Mouse (Mus musculus) hindbrain, embryonic 10.5 days (tissue): ENCODE data around the gene Sectm1b. TPM values are rescaled to one million over a fixed set of nuclear protein-coding genes. Genes with fewer than 3 reads are reported as not detected.
"Not testable (repeated sequence)": the region's sequence is repeated elsewhere in the genome, so short reads cannot be mapped to it uniquely, and the experiment has no call there.

Experiments used
- DNase-seq: peaks from one replicate; pipeline ENCODE4 v3.0.0-alpha.2; 2017; ENCODE audit warnings: low spot score
- H3K27ac ChIP-seq: fragments of 300-500 bp; sonication (generic); 2 replicates; pipeline ENCODE4 v1.5.1; 2016; ENCODE audit warnings: mild to moderate bottlenecking, moderate library complexity
- H3K27me3 ChIP-seq: fragments of 300-500 bp; sonication (generic); 2 replicates; pipeline ENCODE4 v1.6.1; 2016; ENCODE audit warnings: mild to moderate bottlenecking; ENCODE audit not compliant: poor library complexity, insufficient read depth, severe bottlenecking
- H3K36me3 ChIP-seq: fragments of 300-500 bp; sonication (generic); 2 replicates; pipeline ENCODE4 v1.6.1; 2016; ENCODE audit warnings: mild to moderate bottlenecking, moderate library complexity
- H3K4me1 ChIP-seq: fragments of 300-500 bp; sonication (generic); replicated peaks from 2 replicates; pipeline ENCODE4 v1.6.1; 2016; ENCODE audit warnings: mild to moderate bottlenecking
- H3K4me3 ChIP-seq: fragments of 300-500 bp; sonication (generic); 2 replicates; pipeline ENCODE4 v1.5.1; 2016; ENCODE audit warnings: mild to moderate bottlenecking, moderate library complexity
- H3K9me3 ChIP-seq: fragments of 300-500 bp; sonication (generic); 2 replicates; pipeline ENCODE4 v1.6.1; 2016; ENCODE audit warnings: mild to moderate bottlenecking, moderate library complexity
- WGBS: fragments of 180-500 bp; shearing (Covaris S2); methylation state at CpG from one replicate; pipeline ENCODE4 v1.1.7; 2016; 5-methylcytosine and 5-hydroxymethylcytosine counted together
- polyA plus RNA-seq: library from polyadenylated mRNA; unstranded; fragments of >200 nt; fragmentation: Nextera tagmentation; extraction: Ambion mirVana; gene quantifications from 2 replicates; pipeline ENCODE4 v1.2.1, GENCODE M21; 2016

The Sectm1b gene
- polyA plus RNA-seq, 1 experiment from 2014 or later: not detected

GRCm38 (mm10) chr11:121089756-121090546 is 26.6 kb upstream of the Sectm1b start:
- Histone ChIP-seq H3K4me3 (no peak overlapping the region), H3K27ac (no peak overlapping the region), H3K27me3 (no peaks in the 10 kb centered on the region), H3K4me1 (no peaks in the 10 kb centered on the region), H3K36me3 (no peaks in the 10 kb centered on the region), H3K9me3 (no peaks in the 10 kb centered on the region)
- no peak for DNase-seq
- WGBS: 85% methylated on average over 2 of the region's 2 CpGs

GRCm38 (mm10) chr11:121088997-121089396 is 25.6 kb upstream of the Sectm1b start:
- WGBS: 85% methylated on average over 6 of the region's 6 CpGs
- DNase-seq: no peak
- Histone ChIP-seq H3K9me3 (no peaks in the 10 kb centered on the region), H3K27ac (no peak overlapping the region), H3K4me3 (no peak overlapping the region), H3K27me3 (no peaks in the 10 kb centered on the region), H3K36me3 (no peaks in the 10 kb centered on the region), H3K4me1 (no peaks in the 10 kb centered on the region)

- no peak for DNase-seq
- no peak overlapping the region for H3K27ac ChIP-seq
- H3K4me1 ChIP-seq: no peaks in the 10 kb centered on the region
- no peaks in the 10 kb centered on the region for H3K9me3 ChIP-seq
- H3K36me3 ChIP-seq: no peaks in the 10 kb centered on the region
- no peak overlapping the region for H3K4me3 ChIP-seq
- H3K27me3 ChIP-seq: no peaks in the 10 kb centered on the region
- 75% methylated on average over 4 of the region's 4 CpGs for whole genome bisulfite sequencing
Measured at GRCm38 (mm10) chr11:121086296-121086695, 22.9 kb upstream of the Sectm1b start.

GRCm38 (mm10) chr11:121085181-121085580 is 21.8 kb upstream of the Sectm1b start:
- Histone ChIP-seq H3K27me3 (no peaks in the 10 kb centered on the region), H3K4me1 (no peaks in the 10 kb centered on the region), H3K36me3 (no peaks in the 10 kb centered on the region), H3K27ac (no peak overlapping the region), H3K4me3 (no peak overlapping the region), H3K9me3 (no peaks in the 10 kb centered on the region)
- no peak for DNase-seq
- WGBS: 85% methylated on average over 5 of the region's 5 CpGs

- Histone ChIP-seq H3K4me1 (no peaks in the 10 kb centered on the region), H3K36me3 (no peaks in the 10 kb centered on the region), H3K4me3 (no peak overlapping the region), H3K9me3 (no peaks in the 10 kb centered on the region), H3K27ac (no peak overlapping the region), H3K27me3 (no peaks in the 10 kb centered on the region)
- 82% methylated on average over 6 of the region's 6 CpGs for WGBS
- DNase-seq: no peak
Measured at GRCm38 (mm10) chr11:121082857-121083500, 19.6 kb upstream of the Sectm1b start.

DNA sequence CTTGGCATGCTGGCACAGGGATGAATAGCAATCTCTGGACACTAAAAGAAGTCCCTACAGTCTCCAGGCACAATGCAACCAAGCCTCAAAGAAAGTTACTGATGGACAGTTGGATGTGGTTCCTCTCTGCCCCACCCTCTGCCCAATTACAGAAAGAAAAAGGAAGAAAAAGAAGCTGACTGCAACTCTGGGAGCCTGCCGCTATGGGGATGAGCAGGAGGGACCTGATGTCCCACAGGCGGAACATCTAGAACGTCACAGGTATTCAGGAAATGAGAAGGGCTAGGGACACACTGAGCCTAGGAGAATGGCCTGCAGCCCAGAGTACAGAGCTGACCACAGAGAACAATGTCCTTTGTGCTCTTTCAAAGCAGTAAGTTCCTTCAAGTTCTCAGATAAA is 18.9 kb upstream of the Sectm1b start:
- Histone ChIP-seq H3K27ac (no peak overlapping the region), H3K4me3 (no peak overlapping the region), H3K36me3 (no peaks in the 10 kb centered on the region), H3K4me1 (no peaks in the 10 kb centered on the region), H3K9me3 (no peaks in the 10 kb centered on the region), H3K27me3 (no peaks in the 10 kb centered on the region)
- 84% methylated on average over 3 of the region's 3 CpGs for WGBS
- DNase-seq: no peak

- DNase-seq: no peak
- no peak within 1 kb of the TSS for H3K4me3 ChIP-seq
- no peaks in the 10 kb centered on the region for H3K36me3 ChIP-seq
- H3K27me3 ChIP-seq: no peaks in the 10 kb centered on the region
- no peaks in the 10 kb centered on the region for H3K4me1 ChIP-seq
- WGBS: 67% methylated on average over 3 of the region's 3 CpGs
- no peak within 1 kb of the TSS for H3K27ac ChIP-seq
- H3K9me3 ChIP-seq: no peaks in the 10 kb centered on the region
Measured at GRCm38 (mm10) chr11:121081120-121081519, 17.8 kb upstream of the Sectm1b start, which contains the start of gene Sectm1a. Sectm1a (minus strand) TSS chr11:121081220.

- Histone ChIP-seq H3K27ac (no peak overlapping the region), H3K4me1 (no peaks in the 10 kb centered on the region), H3K9me3 (no peaks in the 10 kb centered on the region), H3K36me3 (no peaks in the 10 kb centered on the region), H3K4me3 (no peak overlapping the region), H3K27me3 (no peaks in the 10 kb centered on the region)
- no peak for DNase-seq
- 91% methylated on average over 8 of the region's 8 CpGs for WGBS
Measured at GRCm38 (mm10) chr11:121080330-121080729, 17.0 kb upstream of the Sectm1b start.

- DNase-seq: no peak
- H3K27me3 ChIP-seq: no peaks in the 10 kb centered on the region
- 81% methylated on average over 5 of the region's 5 CpGs for WGBS
- H3K36me3 ChIP-seq: no peaks in the 10 kb centered on the region
- no peak overlapping the region for H3K4me3 ChIP-seq
- no peaks in the 10 kb centered on the region for H3K4me1 ChIP-seq
- no peaks in the 10 kb centered on the region for H3K9me3 ChIP-seq
- H3K27ac ChIP-seq: no peak overlapping the region
Measured at GRCm38 (mm10) chr11:121075655-121076054, 12.3 kb upstream of the Sectm1b start.

DNA sequence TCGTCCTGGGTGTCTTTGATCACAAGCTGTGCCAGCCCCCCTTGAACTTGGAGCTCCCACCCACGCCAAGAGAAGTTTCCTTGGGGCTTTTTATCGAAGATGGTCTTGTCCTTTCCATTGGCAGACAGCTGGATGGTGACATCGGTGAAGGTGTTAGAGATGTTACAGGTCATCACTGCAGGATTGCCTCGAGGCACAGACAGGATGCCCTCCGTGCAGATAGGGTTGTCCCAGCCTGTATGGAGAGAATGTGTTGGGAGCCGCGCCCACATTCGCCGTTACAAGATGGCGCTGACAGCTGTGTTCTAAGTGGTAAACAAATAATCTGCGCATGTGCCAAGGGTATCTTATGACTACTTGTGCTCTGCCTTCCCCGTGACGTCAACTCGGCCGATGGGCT is 6.3 kb upstream of the Sectm1b start:
- not testable (repeated sequence) for H3K9me3 ChIP-seq, H3K27me3 ChIP-seq, H3K36me3 ChIP-seq, H3K4me3 ChIP-seq, H3K27ac ChIP-seq, DNase-seq, H3K4me1 ChIP-seq
- 93% methylated on average over 12 of the region's 16 CpGs for WGBS

GRCm38 (mm10) chr11:121067895-121068294 is 4.5 kb upstream of the Sectm1b start:
- WGBS: 97% methylated on average over 2 of the region's 2 CpGs
- H3K36me3 ChIP-seq: no peaks in the 10 kb centered on the region
- H3K4me3 ChIP-seq: no peak overlapping the region
- H3K9me3 ChIP-seq: no peaks in the 10 kb centered on the region
- H3K27ac ChIP-seq: no peak overlapping the region
- no peak for DNase-seq
- H3K27me3 ChIP-seq: no peaks in the 10 kb centered on the region
- H3K4me1 ChIP-seq: peaks cover 7% of the 10 kb centered on the region; the same call in 1 of the 2 replicates

- Histone ChIP-seq H3K4me3 (no peak overlapping the region), H3K27ac (no peak overlapping the region), H3K9me3 (no peaks in the 10 kb centered on the region), H3K36me3 (no peaks in the 10 kb centered on the region), H3K27me3 (no peaks in the 10 kb centered on the region), H3K4me1 (peaks cover 7% of the 10 kb centered on the region; the same call in 1 of the 2 replicates)
- WGBS: 86% methylated on average over 3 of the region's 3 CpGs
- DNase-seq: no peak
Measured at GRCm38 (mm10) chr11:121064197-121064596, 828 bp upstream of the Sectm1b start.

- H3K27ac ChIP-seq: no peak overlapping the region
- WGBS: 88% methylated on average over 8 of the region's 8 CpGs
Measured at GRCm38 (mm10) chr11:121061615-121062014, 1.8 kb downstream of the Sectm1b start.

More at GRCm38 (mm10) chr11:121061615-121062014, 1.8 kb downstream of the Sectm1b start:
- no peak for DNase-seq
- Histone ChIP-seq H3K4me1 (peaks cover 7% of the 10 kb centered on the region; the same call in 1 of the 2 replicates), H3K9me3 (no peaks in the 10 kb centered on the region), H3K36me3 (no peaks in the 10 kb centered on the region), H3K27me3 (no peaks in the 10 kb centered on the region), H3K4me3 (no peak overlapping the region)
